In the genomic region with DNA sequence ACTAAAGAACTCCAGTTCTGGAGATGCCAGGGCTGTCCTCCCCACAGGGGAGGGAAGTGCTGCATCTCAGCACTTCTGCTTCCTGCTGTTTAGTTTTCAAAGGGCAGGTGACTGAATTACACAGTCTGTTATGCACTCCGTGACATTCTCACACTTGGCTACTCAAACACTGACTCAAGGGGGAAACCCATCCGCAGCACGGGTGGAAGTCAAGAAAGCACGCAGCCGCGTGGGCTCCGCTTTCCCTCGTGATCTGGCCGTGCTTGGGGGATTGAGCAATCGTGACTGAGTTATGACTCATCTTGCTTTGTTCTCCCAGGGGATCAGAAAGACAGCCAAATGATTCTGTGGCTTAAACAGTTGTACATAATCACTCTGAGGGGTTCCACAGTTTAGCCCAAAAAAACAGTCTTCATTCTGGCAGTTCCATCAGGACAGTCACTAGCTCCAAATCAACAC, we compare ENCODE assay signal across 8 mouse cellular contexts. TPM values are rescaled to one million over a fixed set of nuclear protein-coding genes. Genes with fewer than 3 reads are reported as not detected.
DNase-seq lines count a peak whose midpoint lies in the region; ATAC-seq and TF ChIP-seq lines count a peak whose summit lies in the region.

No protein-coding gene starts in this region.

- H3K36me3 ChIP-seq in hindbrain, postnatal 0 days (ENCODE audit: insufficient read depth, low read length): no peaks in the 10 kb centered on the region
- H3K36me3 ChIP-seq in hindbrain, embryonic 13.5 days: no peaks in the 10 kb centered on the region
- no peaks in the 10 kb centered on the region for H3K36me3 ChIP-seq in lung, embryonic 16.5 days (ENCODE audit: control insufficient read depth, insufficient read depth, low read length)
- H3K36me3 ChIP-seq in stomach, embryonic 16.5 days (ENCODE audit: control insufficient read depth, insufficient read depth, low read length): no peaks in the 10 kb centered on the region

- POLR2A ChIA-PET in Patski (lab: Charles Lee): interaction anchor here (0.7 kb wide), 1 partner anchor 35 kb away, joined by 3 read pairs; no protein-coding TSS in a partner anchor

- ATAC-seq in hindbrain, postnatal 0 days: peak; percentile 43; the same call in 1 of the 2 replicates
- ATAC-seq in hindbrain, embryonic 13.5 days (ENCODE audit: low FRiP score): no peak
- ATAC-seq in Patski: peak; percentile 68
- ATAC-seq in lung, embryonic 16.5 days (ENCODE audit: low read depth): peak; percentile 35; the same call in 1 of the 2 replicates
- ATAC-seq in stomach, embryonic 16.5 days (ENCODE audit: insufficient read depth, low FRiP score): peak; percentile 41; the same call in 1 of the 2 replicates
- no peak for ATAC-seq in erythroblast, adult 5-6 weeks (replicated peaks; ENCODE audit: low FRiP score, poor library complexity, severe bottlenecking)

- WGBS in hindbrain, postnatal 0 days: 45% methylated on average over 10 of the region's 10 CpGs
- 56% methylated on average over 10 of the region's 10 CpGs for WGBS in hindbrain, embryonic 13.5 days
- 30% methylated on average over 10 of the region's 10 CpGs for WGBS in lung, embryonic 16.5 days
- WGBS in stomach, embryonic 16.5 days: 24% methylated on average over 10 of the region's 10 CpGs

- peak; percentile 46 for DNase-seq in hindbrain, postnatal 0 days (ENCODE audit: low spot score)
- peak; percentile 95 for DNase-seq in Patski (ENCODE audit: low read depth, low spot score)
- peak; percentile 27 for DNase-seq in kidney, adult 9 months

- in situ Hi-C loops in Patski (cut with MboI; ENCODE audit: low pct_unique_long_range_greater_than_20kb): loop anchor here (5.0 kb wide), 1 partner anchor 93 kb away; no protein-coding TSS in a partner anchor

- no peak overlapping the region for H3K9ac ChIP-seq in hindbrain, postnatal 0 days (replicated peaks; ENCODE audit: low read length)
- H3K9ac ChIP-seq in hindbrain, embryonic 13.5 days: no peak overlapping the region
- no peak overlapping the region for H3K9ac ChIP-seq in lung, embryonic 16.5 days (ENCODE audit: low read length)
- no peak overlapping the region for H3K9ac ChIP-seq in stomach, embryonic 16.5 days (ENCODE audit: low read length)

- TF ChIP-seq POLR2A in embryonic fibroblast, embryonic 13.5 days (IDR thresholded peaks at IDR 0.05; ENCODE audit: low read depth, low read length): no peak; the same call in 1 of the 2 replicates

- TF ChIP-seq CTCF in hindbrain, postnatal 0 days (IDR thresholded peaks at IDR 0.05; ENCODE audit: low read depth): no peak
- TF ChIP-seq CTCF in Patski (IDR thresholded peaks at IDR 0.05): no peak
- no peak for TF ChIP-seq CTCF in embryonic fibroblast, embryonic 13.5 days (IDR thresholded peaks at IDR 0.05; ENCODE audit: borderline replicate concordance, insufficient read depth, low read length)

- H3K4me2 ChIP-seq in hindbrain, postnatal 0 days (ENCODE audit: low read depth, low read length): peak overlapping the region; percentile 18; the same call in 1 of the 2 replicates
- H3K4me2 ChIP-seq in hindbrain, embryonic 13.5 days: no peak overlapping the region
- H3K4me2 ChIP-seq in lung, embryonic 16.5 days (ENCODE audit: low read depth, low read length): no peak overlapping the region
- H3K4me2 ChIP-seq in stomach, embryonic 16.5 days (ENCODE audit: low read depth, low read length): no peak overlapping the region

- no peak overlapping the region for H3K27ac ChIP-seq in hindbrain, postnatal 0 days
- no peak overlapping the region for H3K27ac ChIP-seq in hindbrain, embryonic 13.5 days
- H3K27ac ChIP-seq in embryonic fibroblast, embryonic 13.5 days (ENCODE audit: insufficient read depth, low read length): peak overlapping the region; percentile 84
- H3K27ac ChIP-seq in lung, embryonic 16.5 days (ENCODE audit: low read length): no peak overlapping the region
- no peak overlapping the region for H3K27ac ChIP-seq in stomach, embryonic 16.5 days (ENCODE audit: low read length)

- CTCF ChIA-PET in Patski (lab: Charles Lee): interaction anchor here (1.2 kb wide), 1 partner anchor 24 kb away, joined by 3 read pairs; no protein-coding TSS in a partner anchor

- H3K27me3 ChIP-seq in hindbrain, postnatal 0 days (ENCODE audit: insufficient read depth, low read length): no peaks in the 10 kb centered on the region
- no peaks in the 10 kb centered on the region for H3K27me3 ChIP-seq in hindbrain, embryonic 13.5 days
- H3K27me3 ChIP-seq in Patski: no peaks in the 10 kb centered on the region
- no peaks in the 10 kb centered on the region for H3K27me3 ChIP-seq in lung, embryonic 16.5 days (ENCODE audit: control insufficient read depth, insufficient read depth, low read depth, low read length)
- no peaks in the 10 kb centered on the region for H3K27me3 ChIP-seq in stomach, embryonic 16.5 days (ENCODE audit: control insufficient read depth, insufficient read depth, low read length)

- H3K4me1 ChIP-seq in hindbrain, postnatal 0 days (ENCODE audit: insufficient read depth, low read length): no peaks in the 10 kb centered on the region
- 0 out of 2 replicates have a peak, but pooled peaks cover 10% of the 10 kb centered on the region for H3K4me1 ChIP-seq in hindbrain, embryonic 13.5 days (replicated peaks)
- peaks cover 18% of the 10 kb centered on the region for H3K4me1 ChIP-seq in embryonic fibroblast, embryonic 13.5 days (ENCODE audit: control insufficient read depth, insufficient read depth, low read length)
- no peaks in the 10 kb centered on the region for H3K4me1 ChIP-seq in lung, embryonic 16.5 days (replicated peaks; ENCODE audit: control insufficient read depth, insufficient read depth, low read length)
- peaks cover 8% of the 10 kb centered on the region; the same call in 1 of the 2 replicates for H3K4me1 ChIP-seq in stomach, embryonic 16.5 days (ENCODE audit: control insufficient read depth, insufficient read depth, low read length)

- H3K9me3 ChIP-seq in hindbrain, postnatal 0 days (ENCODE audit: low read length): no peaks in the 10 kb centered on the region
- no peaks in the 10 kb centered on the region for H3K9me3 ChIP-seq in hindbrain, embryonic 13.5 days
- no peaks in the 10 kb centered on the region for H3K9me3 ChIP-seq in lung, embryonic 16.5 days (ENCODE audit: control insufficient read depth, low read length)
- H3K9me3 ChIP-seq in stomach, embryonic 16.5 days (replicated peaks; ENCODE audit: control insufficient read depth, low read length): no peaks in the 10 kb centered on the region

- no peak overlapping the region for H3K4me3 ChIP-seq in hindbrain, postnatal 0 days (ENCODE audit: low read length)
- no peak overlapping the region for H3K4me3 ChIP-seq in hindbrain, embryonic 13.5 days
- H3K4me3 ChIP-seq in embryonic fibroblast, embryonic 13.5 days (ENCODE audit: insufficient read depth, low read length): no peak overlapping the region
- H3K4me3 ChIP-seq in lung, embryonic 16.5 days (ENCODE audit: low read length): no peak overlapping the region
- no peak overlapping the region for H3K4me3 ChIP-seq in stomach, embryonic 16.5 days (replicated peaks; ENCODE audit: low read length)

RNA-seq across cellular contexts. Expression of a gene that starts 32.9 kb away (rescaled TPM):
- 23.9 and 24.5 TPM in 2 replicates for total RNA-seq in hindbrain, postnatal 0 days (2014; rRNA removed)
- polyA plus RNA-seq in hindbrain, postnatal 0 days (2015; fragmentation: Nextera tagmentation; extraction: Ambion mirVana): 9.5 and 10.9 TPM in 2 replicates
- 20.5 and 20.9 TPM in 2 replicates for polyA plus RNA-seq in hindbrain, embryonic 13.5 days (2015; fragmentation: Nextera tagmentation; extraction: Ambion mirVana)
- polyA plus RNA-seq in Patski (2021): 119 TPM
- polyA plus RNA-seq in embryonic fibroblast, embryonic 13.5 days (2011; ENCODE audit: insufficient read length, low read depth, missing spikeins): 136 and 155 TPM in 2 replicates
- polyA plus RNA-seq in lung, embryonic 16.5 days (2015; fragmentation: Nextera tagmentation; extraction: Ambion mirVana): 12.1 and 13.8 TPM in 2 replicates
- polyA plus RNA-seq in stomach, embryonic 16.5 days (2015; fragmentation: Nextera tagmentation; extraction: Ambion mirVana): 10.5 and 12.7 TPM in 2 replicates
- total RNA-seq in erythroblast, adult 5-6 weeks (2015; ENCODE audit: low replicate concordance): 20.6 and 21.3 TPM in 2 replicates
- total RNA-seq in erythroblast, adult 5-6 weeks (2017; ENCODE audit: low replicate concordance): 46.5 and 49.8 TPM in 2 replicates

Comparison
In these comparisons a context has a peak if more than half of its experiments do, and no peak if none do; other contexts are left out.
1. ATAC-seq: peak in hindbrain, postnatal 0 days (single experiment), Patski (single experiment), lung, embryonic 16.5 days (single experiment) and stomach, embryonic 16.5 days (single experiment); none in hindbrain, embryonic 13.5 days (single experiment) and erythroblast, adult 5-6 weeks (single experiment).
2. DNase-seq: peak in every context shown above with its lines; median percentile 95 in Patski; 46 in hindbrain, postnatal 0 days; 27 in kidney, adult 9 months.